Mouse (Mus musculus): Measurements from ENCODE around the gene Gpr183.

DNA sequence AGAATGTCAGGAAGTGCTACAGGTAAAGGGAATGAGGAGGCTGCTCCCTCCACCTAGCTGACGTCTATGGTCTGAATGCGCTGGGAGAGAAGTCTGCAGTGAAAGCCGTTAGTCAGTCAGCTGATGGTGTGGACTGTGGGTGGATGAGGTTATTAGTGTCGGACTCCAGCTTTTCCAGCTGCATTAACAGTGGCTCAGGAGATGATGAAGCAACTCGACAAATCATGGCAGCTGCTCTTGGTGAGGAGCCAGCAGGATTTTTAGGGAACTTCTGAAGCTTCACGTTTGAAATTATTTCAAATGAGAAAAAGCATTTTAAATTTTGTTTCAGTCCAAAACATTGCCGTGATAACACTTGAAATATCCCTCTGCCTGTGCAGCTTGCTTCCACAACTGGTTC lies 45.3 kb upstream of the Gpr183 start:
- TF ChIP-seq CTCF (IDR thresholded peaks at IDR 0.05; ENCODE audit: low read depth, low read length): no peak
- no peak for TF ChIP-seq EP300 (IDR thresholded peaks at IDR 0.05; ENCODE audit: insufficient read depth, low read depth, low read length)
